ENCODE assay signal across 8 mouse cellular contexts in the genomic region with DNA sequence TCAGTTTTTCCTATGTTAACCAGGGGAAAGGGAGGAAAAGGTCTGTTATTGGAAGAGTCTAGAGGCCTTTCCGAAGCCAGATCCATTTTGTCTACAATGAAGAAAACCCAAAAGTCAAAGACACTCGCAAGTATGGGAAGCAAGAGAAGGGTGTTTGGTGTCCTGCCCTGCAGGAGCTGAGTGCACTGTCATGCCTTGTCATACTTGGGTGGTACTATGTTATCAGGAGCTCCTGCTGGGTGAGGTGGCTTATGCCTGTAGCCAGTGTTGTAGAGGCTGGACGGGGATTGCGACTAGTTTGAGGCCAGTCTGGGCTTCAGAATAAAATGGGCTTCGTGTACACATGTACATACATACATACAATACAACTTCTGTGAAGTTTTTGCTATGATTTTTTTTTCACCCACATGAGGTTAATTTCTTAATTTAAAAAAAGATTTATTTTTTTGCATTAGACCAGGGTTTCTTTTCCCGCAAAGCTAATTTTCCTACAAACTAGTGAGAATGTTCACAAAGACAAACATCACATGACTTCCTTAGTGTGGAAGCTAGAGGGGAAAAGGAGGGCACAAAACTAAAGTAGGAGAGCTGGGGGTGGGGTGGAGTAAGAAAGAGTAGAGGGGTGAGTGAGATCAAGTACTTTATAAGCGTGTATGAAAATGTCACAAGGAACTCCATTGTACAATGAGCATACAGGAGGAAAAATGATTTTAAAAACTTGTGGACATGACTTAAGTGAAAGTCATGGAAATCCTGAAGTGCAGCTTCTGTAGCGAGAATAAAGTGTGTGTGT. TPM values are rescaled to one million over a fixed set of nuclear protein-coding genes. Genes with fewer than 3 reads are reported as not detected.
A peak's percentile ranks its signal among the peaks of the same experiment; 100 is the strongest.
DNase-seq lines count a peak whose midpoint lies in the region; ATAC-seq lines count a peak whose summit lies in the region.

No protein-coding gene starts in this region.

- peaks cover 4% of the 10 kb centered on the region; the same call in 1 of the 2 replicates for H3K36me3 ChIP-seq in lung, embryonic 16.5 days (ENCODE audit: control insufficient read depth, insufficient read depth, low read length)
- no peaks in the 10 kb centered on the region for H3K36me3 ChIP-seq in intestine, embryonic 15.5 days

- H3K4me1 ChIP-seq in lung, embryonic 16.5 days (replicated peaks; ENCODE audit: control insufficient read depth, insufficient read depth, low read length): peaks cover 10% of the 10 kb centered on the region
- H3K4me1 ChIP-seq in intestine, embryonic 15.5 days (replicated peaks): 0 out of 2 replicates have a peak, but pooled peaks cover 7% of the 10 kb centered on the region

- H3K9ac ChIP-seq in lung, embryonic 16.5 days (ENCODE audit: low read length): no peak overlapping the region
- H3K9ac ChIP-seq in intestine, embryonic 15.5 days: no peak overlapping the region

- ATAC-seq in lung, embryonic 16.5 days (ENCODE audit: low read depth): peak; percentile 68
- ATAC-seq in intestine, embryonic 15.5 days: peak; percentile 82; the same call in 1 of the 2 replicates

- 55% methylated on average over 8 of the region's 8 CpGs for WGBS in lung, embryonic 16.5 days
- 72% methylated on average over 8 of the region's 8 CpGs for WGBS in intestine, embryonic 15.5 days

- H3K4me3 ChIP-seq in lung, embryonic 16.5 days (ENCODE audit: low read length): no peak overlapping the region
- H3K4me3 ChIP-seq in intestine, embryonic 15.5 days (replicated peaks): no peak overlapping the region

- peak; percentile 6 for DNase-seq in embryo, embryonic 10.5 days (ENCODE audit: low spot score)
- no peak for DNase-seq in embryo, embryonic 9.5 days (ENCODE audit: extremely low spot score)
- no peak for DNase-seq in lung, adult 18-20 months
- peak; percentile 32 to 64 for DNase-seq in spleen, postnatal 14 days (ENCODE audit: low spot score in 2 of 2)
- no peak for DNase-seq in MN1 (ENCODE audit: low spot score)
- DNase-seq in thymus, postnatal 36 days: no peak

- no peaks in the 10 kb centered on the region for H3K9me3 ChIP-seq in lung, embryonic 16.5 days (ENCODE audit: control insufficient read depth, low read length)
- no peaks in the 10 kb centered on the region for H3K9me3 ChIP-seq in intestine, embryonic 15.5 days

- H3K27me3 ChIP-seq in lung, embryonic 16.5 days (ENCODE audit: control insufficient read depth, insufficient read depth, low read depth, low read length): no peaks in the 10 kb centered on the region
- H3K27me3 ChIP-seq in intestine, embryonic 15.5 days (replicated peaks): no peaks in the 10 kb centered on the region

- 0 out of 2 replicates have a peak overlapping the region, but pooled peaks have one; percentile 12 for H3K4me2 ChIP-seq in lung, embryonic 16.5 days (ENCODE audit: low read depth, low read length)
- H3K4me2 ChIP-seq in intestine, embryonic 15.5 days (replicated peaks): no peak overlapping the region

- peak overlapping the region; percentile 67 for H3K27ac ChIP-seq in lung, embryonic 16.5 days (ENCODE audit: low read length)
- no peak overlapping the region for H3K27ac ChIP-seq in intestine, embryonic 15.5 days

RNA-seq across cellular contexts. Expression of a gene that starts 27.2 kb away (rescaled TPM):
- 6.3 and 7.0 TPM in 2 replicates for polyA plus RNA-seq in lung, embryonic 16.5 days (2015; fragmentation: Nextera tagmentation; extraction: Ambion mirVana)
- polyA plus RNA-seq in intestine, embryonic 15.5 days (2015; fragmentation: Nextera tagmentation; extraction: Ambion mirVana): 3.0 and 3.1 TPM in 2 replicates

RNA-seq across cellular contexts. Expression of a gene that starts 41.9 kb away (rescaled TPM):
- 172 and 179 TPM in 2 replicates for polyA plus RNA-seq in lung, embryonic 16.5 days (2015; fragmentation: Nextera tagmentation; extraction: Ambion mirVana)
- 179 and 189 TPM in 2 replicates for polyA plus RNA-seq in intestine, embryonic 15.5 days (2015; fragmentation: Nextera tagmentation; extraction: Ambion mirVana)

RNA-seq across cellular contexts. Expression of a gene that starts 55.7 kb away (rescaled TPM):
- polyA plus RNA-seq in lung, embryonic 16.5 days (2015; fragmentation: Nextera tagmentation; extraction: Ambion mirVana): 1.0 and 2.8 TPM in 2 replicates
- 0.15 and 0.34 TPM in 2 replicates for polyA plus RNA-seq in intestine, embryonic 15.5 days (2015; fragmentation: Nextera tagmentation; extraction: Ambion mirVana)

Comparison
In these comparisons a context has a peak if more than half of its experiments do, and no peak if none do; other contexts are left out.
1. DNase-seq: peak in embryo, embryonic 10.5 days (single experiment) and spleen, postnatal 14 days (2 of 2); none in embryo, embryonic 9.5 days (single experiment), lung, adult 18-20 months (0 of 2), MN1 (single experiment) and thymus, postnatal 36 days (0 of 2).